Mouse (Mus musculus) stomach, embryonic 14.5 days (tissue): ENCODE data around the gene Zfp772. TPM values are rescaled to one million over a fixed set of nuclear protein-coding genes. Genes with fewer than 3 reads are reported as not detected.
"Not testable (repeated sequence)": the region's sequence is repeated elsewhere in the genome, so short reads cannot be mapped to it uniquely, and the experiment has no call there.

Experiments used
- ATAC-seq: fragments of 200-750 bp; cut with Nextera tagmentation; 2 replicates; pipeline ENCODE4 v1.8.0; 2017; ENCODE audit warnings: low read depth, moderate TSS enrichment; ENCODE audit not compliant: insufficient number of reproducible peaks, insufficient read depth, low FRiP score
- H3K27ac ChIP-seq: fragments of 300-500 bp; sonication (generic); 2 replicates; pipeline ENCODE4 v1.5.1; 2014; ENCODE audit warnings: mild to moderate bottlenecking, low read length, moderate library complexity, mixed read lengths
- H3K27me3 ChIP-seq: fragments of 300-500 bp; sonication (generic); 2 replicates; pipeline ENCODE4 v1.6.1; 2014; ENCODE audit warnings: low read length, control low read depth, mixed read lengths; ENCODE audit not compliant: control insufficient read depth, insufficient read depth
- H3K36me3 ChIP-seq: fragments of 300-500 bp; sonication (generic); 2 replicates; pipeline ENCODE4 v1.6.1; 2014; ENCODE audit warnings: mild to moderate bottlenecking, control low read depth, low read length, moderate library complexity, mixed read lengths; ENCODE audit not compliant: control insufficient read depth, insufficient read depth
- H3K4me1 ChIP-seq: fragments of 300-500 bp; sonication (generic); 2 replicates; pipeline ENCODE4 v1.6.1; 2014; ENCODE audit warnings: low read length, control low read depth, mixed read lengths; ENCODE audit not compliant: control insufficient read depth, insufficient read depth
- H3K4me2 ChIP-seq: fragments of 300-500 bp; sonication (generic); replicated peaks from 2 replicates; pipeline ENCODE4 v1.6.1; 2014; ENCODE audit warnings: low read depth, low read length, control low read depth
- H3K4me3 ChIP-seq: fragments of 300-500 bp; sonication (generic); 2 replicates; pipeline ENCODE4 v1.5.1; 2014; ENCODE audit warnings: low read depth, low read length, control low read depth
- H3K9ac ChIP-seq: fragments of 300-500 bp; sonication (generic); replicated peaks from 2 replicates; pipeline ENCODE4 v1.6.1; 2014; ENCODE audit warnings: low read depth, mild to moderate bottlenecking, control low read depth, low read length, moderate library complexity, mixed read lengths
- H3K9me3 ChIP-seq: fragments of 300-500 bp; sonication (generic); 2 replicates; pipeline ENCODE4 v1.6.1; 2016; ENCODE audit warnings: low read depth, low read length, control low read depth; ENCODE audit not compliant: control insufficient read depth
- WGBS: fragments of 180-500 bp; shearing (Covaris S2); extraction: QIAGEN DNeasy Blood & Tissue Kit; methylation state at CpG from one replicate; pipeline ENCODE4 v1.1.7; 2014; 5-methylcytosine and 5-hydroxymethylcytosine counted together
- polyA plus RNA-seq: library from polyadenylated mRNA; unstranded; fragments of >200 nt; fragmentation: Nextera tagmentation; extraction: Ambion mirVana; gene quantifications from 2 replicates; pipeline ENCODE4 v1.2.1, GENCODE M21; 2014

The Zfp772 gene
- polyA plus RNA-seq: 7.0 and 7.8 TPM in 2 replicates

DNA sequence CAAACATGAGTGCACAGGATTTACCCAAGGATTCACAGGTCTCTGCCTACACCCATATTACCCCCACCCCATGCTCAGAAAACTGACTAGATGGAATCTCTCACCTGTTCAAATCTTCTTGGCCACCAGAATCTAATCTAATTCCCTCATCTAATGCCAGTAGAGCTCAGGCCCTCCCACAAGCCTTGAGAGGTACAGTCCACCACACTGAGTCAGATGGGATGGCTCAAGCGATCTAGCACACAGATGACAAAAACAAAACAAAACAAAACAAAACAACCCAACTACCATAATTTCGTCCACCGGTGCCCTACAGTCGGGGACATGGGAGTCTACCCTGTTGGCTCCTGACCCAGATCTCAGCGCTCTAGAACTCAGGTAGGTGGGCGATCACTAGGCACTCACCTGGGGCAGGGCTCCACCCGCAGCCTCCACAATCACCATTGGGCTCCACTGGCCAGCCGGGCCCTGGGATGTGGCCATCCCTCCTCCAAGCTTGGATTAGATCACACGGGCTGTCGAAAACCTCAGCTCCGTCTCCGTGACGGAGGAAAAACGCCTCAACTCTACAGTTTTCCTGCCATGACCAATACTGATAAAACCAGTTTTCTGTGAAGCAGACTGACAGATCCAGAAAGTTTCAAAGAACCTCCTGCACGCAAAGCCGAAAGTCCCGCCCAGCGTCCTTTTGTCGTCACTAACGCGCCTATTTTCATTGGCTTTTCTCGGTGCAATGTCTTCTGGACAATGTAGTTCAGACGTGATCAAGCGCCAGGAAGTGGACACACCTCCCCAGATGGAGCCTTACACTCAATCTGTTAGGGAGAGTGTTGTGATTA, at the start of gene Zfp772:
Gene Zfp772 (minus strand): TSS at position 686 of the 839 bp plus-strand sequence.
- ATAC-seq, H3K27ac ChIP-seq, H3K36me3 ChIP-seq, H3K4me1 ChIP-seq, H3K9me3 ChIP-seq, H3K27me3 ChIP-seq: not testable (repeated sequence)
- Histone ChIP-seq H3K4me3 (peak within 1 kb of the TSS; percentile 35), H3K9ac (peak within 1 kb of the TSS; percentile 30; the same call in 1 of the 2 replicates), H3K4me2 (peak within 1 kb of the TSS; percentile 52)
- WGBS: under 1% methylated on average over 24 of the region's 24 CpGs

DNA sequence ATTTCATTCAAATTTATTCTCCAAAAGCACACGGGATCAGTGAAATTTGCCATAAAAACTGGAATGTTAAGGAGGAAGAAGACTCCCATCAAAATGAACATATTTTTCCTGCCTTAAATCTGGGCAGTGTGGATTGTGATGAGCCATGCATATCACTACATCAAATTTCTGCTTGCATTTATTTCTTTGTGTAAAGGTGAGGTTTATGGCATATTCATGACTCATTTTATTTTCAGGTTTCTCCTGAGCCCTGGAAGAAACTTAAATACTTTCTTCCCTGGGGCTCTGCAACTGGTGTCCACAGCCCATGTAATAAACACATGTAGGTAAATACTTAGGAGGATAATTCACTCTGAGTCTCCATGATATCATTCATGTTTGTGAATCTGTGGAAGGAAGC, 37.4 kb upstream of the Zfp772 start, which contains the start of gene Vmn2r29:
Gene Vmn2r29 (minus strand): TSS at position 101 of the 400 bp plus-strand sequence.
- H3K27ac ChIP-seq, H3K27me3 ChIP-seq, H3K4me2 ChIP-seq, H3K4me3 ChIP-seq, H3K9me3 ChIP-seq, H3K9ac ChIP-seq, H3K4me1 ChIP-seq, H3K36me3 ChIP-seq, ATAC-seq: not testable (repeated sequence)
- no CpG with 5 or more reads among the region's 1 CpGs for WGBS

DNA sequence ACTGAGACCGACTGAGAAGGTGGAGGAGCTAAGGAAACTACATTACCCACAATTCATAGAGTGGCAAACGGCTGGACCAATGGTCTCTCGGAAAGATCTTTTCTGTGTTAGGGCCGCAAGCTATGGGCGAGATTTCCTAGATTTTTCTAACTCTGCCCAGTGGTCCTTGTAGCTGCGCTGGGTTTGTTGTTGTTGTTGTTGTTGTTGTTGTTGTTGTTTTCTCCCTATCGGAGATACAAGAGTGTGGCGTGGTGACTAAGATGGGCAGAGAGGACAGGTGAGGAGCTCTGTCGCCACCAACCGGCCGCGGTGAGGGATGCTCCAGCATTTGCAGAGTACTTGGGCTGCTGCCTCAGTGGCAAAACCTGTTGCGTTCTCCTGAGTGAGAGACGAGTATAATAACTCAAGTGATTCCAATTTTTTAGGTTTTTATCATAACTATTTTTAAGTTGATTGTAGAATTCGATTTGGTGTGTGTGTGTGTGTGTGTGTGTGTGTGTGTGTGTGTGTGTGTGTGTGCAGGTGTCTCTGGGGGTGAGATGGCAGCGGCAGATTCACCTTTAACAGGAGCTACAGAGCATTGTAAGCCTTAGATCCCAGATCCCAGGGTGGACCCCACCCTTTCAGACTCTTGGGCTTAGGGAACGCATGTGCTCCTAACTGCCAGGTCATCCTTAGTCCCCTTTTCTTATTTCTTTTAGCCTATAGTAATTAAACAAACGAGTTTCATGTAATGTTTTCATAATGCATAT, 21.4 kb downstream of the Zfp772 start:
- H3K9ac ChIP-seq: no peak overlapping the region
- 12% methylated on average over 18 of the region's 18 CpGs for WGBS
- ATAC-seq: peak; percentile 94

DNA sequence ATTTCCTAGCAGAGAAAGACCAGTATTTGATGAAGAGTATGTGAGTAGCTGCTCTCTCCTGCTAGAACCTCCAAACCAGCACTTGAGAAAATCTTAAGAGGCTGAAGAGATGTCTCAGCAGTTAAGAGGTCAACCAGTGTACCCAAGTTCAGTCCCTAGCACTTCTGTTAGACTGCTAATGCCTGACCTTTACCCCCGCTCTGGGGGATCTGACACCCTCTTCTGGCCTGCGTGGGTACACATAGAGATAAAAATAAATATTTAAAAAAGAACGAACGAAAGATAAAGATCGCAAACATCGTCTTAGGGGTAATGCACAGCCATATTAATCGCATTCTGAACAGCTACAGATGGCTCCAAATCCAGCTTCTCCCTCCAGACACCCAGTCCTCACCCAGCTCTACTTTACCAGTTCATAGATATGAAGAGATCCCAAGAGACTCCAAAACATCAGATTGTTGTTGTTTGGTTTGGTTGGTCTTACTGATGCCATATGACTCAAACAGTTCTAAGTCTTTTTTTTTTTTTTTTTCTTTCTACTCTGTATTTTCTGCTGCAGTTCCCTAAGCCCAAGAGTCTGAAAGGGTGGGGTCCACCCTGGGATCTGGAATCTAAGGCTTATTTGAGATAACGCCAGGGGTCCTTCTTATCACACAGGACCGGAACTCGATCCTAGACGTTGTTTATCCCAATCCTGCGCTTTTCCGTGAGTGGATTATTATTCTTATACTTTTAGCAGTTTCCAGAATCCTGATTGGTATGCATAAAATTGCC, 22.2 kb downstream of the Zfp772 start:
- 19% methylated on average over 13 of the region's 13 CpGs for whole genome bisulfite sequencing
- Histone ChIP-seq H3K4me3 (peak overlapping the region; percentile 42), H3K27me3 (no peaks in the 10 kb centered on the region), H3K4me2 (peak overlapping the region; percentile 43), H3K36me3 (peaks cover 5% of the 10 kb centered on the region; the same call in 1 of the 2 replicates), H3K9ac (no peak overlapping the region), H3K9me3 (no peaks in the 10 kb centered on the region), H3K27ac (no peak overlapping the region), H3K4me1 (no peaks in the 10 kb centered on the region)
- ATAC-seq: peak; percentile 51; the same call in 1 of the 2 replicates

More for the DNA sequence above, 21.4 kb downstream of the Zfp772 start:
- Histone ChIP-seq H3K4me1 (no peaks in the 10 kb centered on the region), H3K4me2 (peak overlapping the region; percentile 43), H3K9me3 (no peaks in the 10 kb centered on the region), H3K36me3 (no peaks in the 10 kb centered on the region), H3K4me3 (peak overlapping the region; percentile 42), H3K27me3 (no peaks in the 10 kb centered on the region), H3K27ac (no peak overlapping the region)

DNA sequence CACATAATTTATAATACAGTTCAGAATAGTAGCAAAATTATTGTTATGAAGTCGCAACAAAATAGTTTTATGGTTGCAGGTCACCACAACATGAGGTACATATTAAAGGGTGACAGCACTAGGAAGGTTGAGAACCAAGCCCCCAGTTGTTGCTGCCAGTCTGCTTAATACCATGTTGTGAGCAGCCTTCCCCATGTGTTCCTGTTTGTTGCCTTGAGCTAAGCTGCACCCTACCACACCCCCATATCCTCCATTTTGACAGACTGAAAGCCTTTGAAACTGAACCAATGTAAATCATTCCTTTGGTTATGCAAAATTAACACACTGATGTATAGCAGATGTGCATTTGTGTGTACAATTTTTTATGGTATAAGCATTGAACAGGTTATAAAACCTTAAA, 23.9 kb downstream of the Zfp772 start:
- no peak overlapping the region for H3K4me3 ChIP-seq
- H3K36me3 ChIP-seq: peaks cover 20% of the 10 kb centered on the region; the same call in 1 of the 2 replicates
- no peak overlapping the region for H3K9ac ChIP-seq
- no peak for ATAC-seq
- no peak overlapping the region for H3K4me2 ChIP-seq
- no peaks in the 10 kb centered on the region for H3K9me3 ChIP-seq
- H3K27ac ChIP-seq: no peak overlapping the region
- no peaks in the 10 kb centered on the region for H3K4me1 ChIP-seq
- WGBS: 93% methylated on average over 1 of the region's 1 CpGs
- no peaks in the 10 kb centered on the region for H3K27me3 ChIP-seq

GRCm38 (mm10) chr7:7171227-7172147, 38.3 kb downstream of the Zfp772 start, which contains the start of gene Zfp418:
Zfp418 (plus strand) TSS chr7:7171330.
- H3K27me3 ChIP-seq: no peaks in the 10 kb centered on the region
- no peak within 1 kb of the TSS for H3K27ac ChIP-seq
- peaks cover 7% of the 10 kb centered on the region; the same call in 1 of the 2 replicates for H3K36me3 ChIP-seq
- H3K4me2 ChIP-seq: peak within 1 kb of the TSS; percentile 68
- peak; percentile 96 for ATAC-seq
- peak within 1 kb of the TSS; percentile 70 for H3K4me3 ChIP-seq
- H3K9ac ChIP-seq: peak within 1 kb of the TSS; percentile 61
- H3K9me3 ChIP-seq: no peaks in the 10 kb centered on the region
- WGBS: 1% methylated on average over 26 of the region's 26 CpGs
- H3K4me1 ChIP-seq: no peaks in the 10 kb centered on the region
